11 mouse cellular contexts compared by ENCODE assay signal in the genomic region with DNA sequence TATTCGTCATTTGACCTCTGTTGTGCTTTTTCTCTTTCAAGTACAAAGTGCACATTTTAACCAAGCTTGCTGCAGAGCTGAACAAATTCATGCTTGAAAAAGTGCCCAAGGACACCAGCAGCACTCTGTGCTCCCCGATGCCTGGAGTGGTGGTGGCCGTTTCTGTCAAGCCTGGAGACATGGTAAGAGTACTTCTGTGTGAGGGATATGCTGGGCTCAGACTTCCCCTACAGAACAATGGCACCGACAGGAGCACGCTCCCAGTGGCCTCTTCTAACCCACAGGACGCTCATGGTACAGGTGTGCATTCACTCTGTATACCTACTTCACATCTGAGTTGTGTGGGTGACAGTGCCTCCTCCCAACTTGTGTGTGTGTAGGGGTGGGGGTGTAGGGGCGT. TPM values are rescaled to one million over a fixed set of nuclear protein-coding genes. Genes with fewer than 3 reads are reported as not detected.
A peak's percentile ranks its signal among the peaks of the same experiment; 100 is the strongest.
DNase-seq lines count a peak whose midpoint lies in the region; ATAC-seq and TF ChIP-seq lines count a peak whose summit lies in the region.
"Had no signal": no experiment of that assay in that cellular context is flagged by ENCODE, and none has a peak within 500 bp of the region (broad histone marks: within the 10 kb centered on the region; RNA-seq: fewer than 3 reads in every experiment).

No protein-coding gene starts in this region.

- peaks cover 24% of the 10 kb centered on the region for H3K4me1 ChIP-seq in hindbrain, embryonic 15.5 days (replicated peaks)
- H3K4me1 ChIP-seq in hindbrain, embryonic 12.5 days, result peaks cover 24% of the 10 kb centered on the region
- peaks cover 35% of the 10 kb centered on the region for H3K4me1 ChIP-seq in midbrain, embryonic 13.5 days (replicated peaks)
- peaks cover 26% of the 10 kb centered on the region for H3K4me1 ChIP-seq in midbrain, embryonic 10.5 days
- peaks cover 38% of the 10 kb centered on the region for H3K4me1 ChIP-seq in cerebellum, adult 2 months (ENCODE audit: control insufficient read depth, insufficient read depth, low read length)
- H3K4me1 ChIP-seq in hindbrain, postnatal 0 days (ENCODE audit: insufficient read depth, low read length), result peaks cover 12% of the 10 kb centered on the region

- H3K27ac ChIP-seq in hindbrain, embryonic 15.5 days (replicated peaks), result no peak overlapping the region; the same call in 1 of the 2 replicates
- H3K27ac ChIP-seq in hindbrain, embryonic 12.5 days, result no peak overlapping the region
- H3K27ac ChIP-seq in midbrain, embryonic 13.5 days, result no peak overlapping the region
- H3K27ac ChIP-seq in midbrain, embryonic 10.5 days (replicated peaks), result no peak overlapping the region
- peak overlapping the region; percentile 88 for H3K27ac ChIP-seq in cerebellum, adult 2 months (ENCODE audit: insufficient read depth, low read length)
- H3K27ac ChIP-seq in hindbrain, postnatal 0 days, result peak overlapping the region; percentile 54; the same call in 1 of the 2 replicates
- H3K27ac ChIP-seq: forebrain, embryonic 13.5 days; gastrocnemius, adult 2 months; heart, embryonic 13.5 days had no signal

- H3K9ac ChIP-seq in hindbrain, embryonic 15.5 days, result no peak overlapping the region
- no peak overlapping the region for H3K9ac ChIP-seq in hindbrain, embryonic 12.5 days
- H3K9ac ChIP-seq in midbrain, embryonic 13.5 days (replicated peaks), result no peak overlapping the region
- H3K9ac ChIP-seq in hindbrain, postnatal 0 days (replicated peaks; ENCODE audit: low read length), result 0 out of 2 replicates have a peak overlapping the region, but pooled peaks have one; percentile 30
- H3K9ac ChIP-seq: forebrain, embryonic 13.5 days; heart, embryonic 13.5 days had no signal

- no peak for TF ChIP-seq POLR2A in cerebellum, adult 2 months (IDR thresholded peaks at IDR 0.05; ENCODE audit: borderline replicate concordance, insufficient read depth, low read length)

- no peaks in the 10 kb centered on the region for H3K36me3 ChIP-seq in hindbrain, embryonic 15.5 days
- no peaks in the 10 kb centered on the region for H3K36me3 ChIP-seq in hindbrain, embryonic 12.5 days
- H3K36me3 ChIP-seq in midbrain, embryonic 13.5 days, result no peaks in the 10 kb centered on the region
- no peaks in the 10 kb centered on the region for H3K36me3 ChIP-seq in midbrain, embryonic 10.5 days
- H3K36me3 ChIP-seq in hindbrain, postnatal 0 days (ENCODE audit: insufficient read depth, low read length), result no peaks in the 10 kb centered on the region
- H3K36me3 ChIP-seq: heart, embryonic 13.5 days had no signal

- no peak for DNase-seq in midbrain, embryonic 10.5 days (ENCODE audit: low spot score)
- peak; percentile 57 to 63 for DNase-seq in cerebellum, adult 2 months
- no peak for DNase-seq in hindbrain, postnatal 0 days (ENCODE audit: low spot score)
- no peak for DNase-seq in T-cell, adult 2 months (ENCODE audit: low spot score)

- H3K4me2 ChIP-seq in hindbrain, embryonic 15.5 days, result no peak overlapping the region
- H3K4me2 ChIP-seq in hindbrain, embryonic 12.5 days (replicated peaks), result no peak overlapping the region
- H3K4me2 ChIP-seq in midbrain, embryonic 13.5 days (replicated peaks), result no peak overlapping the region
- H3K4me2 ChIP-seq in hindbrain, postnatal 0 days (ENCODE audit: low read depth, low read length), result peak overlapping the region; percentile 40
- H3K4me2 ChIP-seq: forebrain, embryonic 13.5 days; heart, embryonic 13.5 days had no signal

- H3K27me3 ChIP-seq in hindbrain, embryonic 15.5 days, result no peaks in the 10 kb centered on the region
- H3K27me3 ChIP-seq in hindbrain, embryonic 12.5 days, result peaks cover 7% of the 10 kb centered on the region
- H3K27me3 ChIP-seq in midbrain, embryonic 13.5 days, result peaks cover 11% of the 10 kb centered on the region; the same call in 1 of the 2 replicates
- peaks cover 9% of the 10 kb centered on the region; the same call in 1 of the 2 replicates for H3K27me3 ChIP-seq in midbrain, embryonic 10.5 days (ENCODE audit: low read depth, poor library complexity, severe bottlenecking)
- no peaks in the 10 kb centered on the region for H3K27me3 ChIP-seq in cerebellum, adult 2 months (ENCODE audit: control insufficient read depth, insufficient read depth, low read length)
- H3K27me3 ChIP-seq in hindbrain, postnatal 0 days (ENCODE audit: insufficient read depth, low read length), result no peaks in the 10 kb centered on the region
- H3K27me3 ChIP-seq: heart, embryonic 13.5 days had no signal

- H3K9me3 ChIP-seq in hindbrain, embryonic 15.5 days, result no peaks in the 10 kb centered on the region
- no peaks in the 10 kb centered on the region for H3K9me3 ChIP-seq in hindbrain, embryonic 12.5 days (replicated peaks)
- H3K9me3 ChIP-seq in midbrain, embryonic 13.5 days, result no peaks in the 10 kb centered on the region
- H3K9me3 ChIP-seq in midbrain, embryonic 10.5 days (replicated peaks), result no peaks in the 10 kb centered on the region
- H3K9me3 ChIP-seq in hindbrain, postnatal 0 days (ENCODE audit: low read length), result no peaks in the 10 kb centered on the region
- H3K9me3 ChIP-seq: forebrain, embryonic 13.5 days; heart, embryonic 13.5 days had no signal

- H3K4me3 ChIP-seq in hindbrain, embryonic 15.5 days, result no peak overlapping the region
- no peak overlapping the region for H3K4me3 ChIP-seq in hindbrain, embryonic 12.5 days
- H3K4me3 ChIP-seq in midbrain, embryonic 13.5 days (replicated peaks), result no peak overlapping the region
- no peak overlapping the region for H3K4me3 ChIP-seq in midbrain, embryonic 10.5 days
- H3K4me3 ChIP-seq in cerebellum, adult 2 months (replicated peaks; ENCODE audit: insufficient read depth, low read depth, low read length), result peak overlapping the region; percentile 40
- no peak overlapping the region for H3K4me3 ChIP-seq in hindbrain, postnatal 0 days (ENCODE audit: low read length)
- H3K4me3 ChIP-seq: forebrain, embryonic 13.5 days; gastrocnemius, adult 2 months; heart, embryonic 13.5 days; myocyte had no signal

- 60% methylated on average over 7 of the region's 7 CpGs for WGBS in hindbrain, embryonic 15.5 days
- 67% methylated on average over 7 of the region's 7 CpGs for WGBS in hindbrain, embryonic 12.5 days
- 71% methylated on average over 7 of the region's 7 CpGs for WGBS in midbrain, embryonic 13.5 days
- 74% methylated on average over 7 of the region's 7 CpGs for WGBS in midbrain, embryonic 10.5 days
- 17% methylated on average over 7 of the region's 7 CpGs for WGBS in cerebellum, adult 2 months
- WGBS in hindbrain, postnatal 0 days, result 52% methylated on average over 7 of the region's 7 CpGs

- ATAC-seq in hindbrain, embryonic 15.5 days (ENCODE audit: low FRiP score, low read depth), result peak; percentile 23; the same call in 1 of the 2 replicates
- ATAC-seq in hindbrain, embryonic 12.5 days (ENCODE audit: low FRiP score), result no peak
- ATAC-seq in midbrain, embryonic 13.5 days, result peak; percentile 15; the same call in 1 of the 2 replicates
- ATAC-seq in hindbrain, postnatal 0 days, result 0 out of 2 replicates have a peak, but pooled peaks have one; percentile 31

- TF ChIP-seq CTCF in cerebellum, adult 2 months (IDR thresholded peaks at IDR 0.05; ENCODE audit: borderline replicate concordance, insufficient read depth, low read depth, low read length), result no peak
- TF ChIP-seq CTCF in hindbrain, postnatal 0 days (IDR thresholded peaks at IDR 0.05; ENCODE audit: low read depth), result no peak

RNA-seq across cellular contexts. Expression of gene Ggact, which starts 36.8 kb away (rescaled TPM):
- polyA plus RNA-seq in hindbrain, embryonic 15.5 days (2015; fragmentation: Nextera tagmentation; extraction: Ambion mirVana), result 10.8 and 13.7 TPM in 2 replicates
- 7.7 and 8.6 TPM in 2 replicates for polyA plus RNA-seq in hindbrain, embryonic 12.5 days (2016; fragmentation: Nextera tagmentation; extraction: Ambion mirVana)
- 4.7 and 5.9 TPM in 2 replicates for polyA plus RNA-seq in midbrain, embryonic 13.5 days (2015; fragmentation: Nextera tagmentation; extraction: Ambion mirVana)
- polyA plus RNA-seq in midbrain, embryonic 10.5 days (2016; fragmentation: Nextera tagmentation; extraction: Ambion mirVana), result 3.2 and 5.3 TPM in 2 replicates
- polyA plus RNA-seq in cerebellum, adult 2 months (2012; rRNA removed), result 137 and 143 TPM in 2 replicates
- total RNA-seq in hindbrain, postnatal 0 days (2014; rRNA removed), result 18.4 and 36.5 TPM in 2 replicates
- polyA plus RNA-seq in hindbrain, postnatal 0 days (2015; fragmentation: Nextera tagmentation; extraction: Ambion mirVana), result 27.9 and 29.1 TPM in 2 replicates

Comparison
In these comparisons a context has a peak if more than half of its experiments do, and no peak if none do; other contexts are left out.
1. H3K27ac ChIP-seq: peak in cerebellum, adult 2 months (single experiment) and hindbrain, postnatal 0 days (single experiment); none in hindbrain, embryonic 15.5 days (single experiment), hindbrain, embryonic 12.5 days (single experiment), midbrain, embryonic 13.5 days (single experiment) and midbrain, embryonic 10.5 days (single experiment).
2. DNase-seq: peak in cerebellum, adult 2 months (2 of 2); none in midbrain, embryonic 10.5 days (single experiment), hindbrain, postnatal 0 days (single experiment) and T-cell, adult 2 months (single experiment).